Mouse (Mus musculus) urinary bladder, postnatal 36 days (tissue): ENCODE measurements at regions not wholly inside any gene's neighbourhood (a gene's known extent, or its start where the extent isn't known, plus 50 kb on each side); places are given as distances from the start of the nearest gene placed in this dataset.

Experiments used
- DNase-seq, 2 experiments: peaks; one replicate each; pipeline ENCODE4 v3.0.0; 2022; ENCODE audit warnings: low spot score in 2 of 2, mixed read lengths in 1 of 2

DNA sequence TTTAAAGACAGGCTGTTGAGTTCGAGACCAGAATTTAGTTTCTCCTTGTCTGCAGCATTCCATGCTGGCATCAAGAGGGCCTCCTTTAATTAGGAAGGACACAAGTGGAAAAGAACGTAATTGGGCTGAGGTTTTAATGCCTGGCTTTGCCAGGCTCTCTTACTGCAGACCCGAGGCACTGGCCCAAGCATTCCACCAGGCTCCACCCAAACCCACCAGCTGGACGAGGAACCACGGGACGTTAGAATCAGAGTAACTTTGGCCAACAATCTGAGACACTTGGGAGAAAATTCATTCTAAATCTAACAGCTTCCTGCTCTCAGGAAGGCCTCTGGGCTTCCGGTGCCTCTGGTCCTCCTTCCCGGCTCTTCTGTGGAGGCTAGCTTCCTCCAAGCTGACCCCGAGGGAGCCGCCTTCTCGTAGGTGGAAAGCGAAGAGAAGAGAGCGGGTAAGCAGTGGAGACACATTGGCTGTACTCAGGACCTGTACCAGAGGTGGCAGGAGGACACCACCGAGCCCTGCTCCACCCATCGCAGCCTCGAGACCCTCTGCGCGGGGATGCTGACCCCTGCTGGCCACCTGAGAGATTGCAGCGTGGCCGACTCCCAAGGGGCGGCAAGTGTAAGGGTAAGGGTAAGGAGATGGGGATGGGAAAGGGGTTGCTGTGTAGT lies 105.5 kb downstream of the Tmem17 start:
- peak; percentile 78 to 86 for DNase-seq

DNA sequence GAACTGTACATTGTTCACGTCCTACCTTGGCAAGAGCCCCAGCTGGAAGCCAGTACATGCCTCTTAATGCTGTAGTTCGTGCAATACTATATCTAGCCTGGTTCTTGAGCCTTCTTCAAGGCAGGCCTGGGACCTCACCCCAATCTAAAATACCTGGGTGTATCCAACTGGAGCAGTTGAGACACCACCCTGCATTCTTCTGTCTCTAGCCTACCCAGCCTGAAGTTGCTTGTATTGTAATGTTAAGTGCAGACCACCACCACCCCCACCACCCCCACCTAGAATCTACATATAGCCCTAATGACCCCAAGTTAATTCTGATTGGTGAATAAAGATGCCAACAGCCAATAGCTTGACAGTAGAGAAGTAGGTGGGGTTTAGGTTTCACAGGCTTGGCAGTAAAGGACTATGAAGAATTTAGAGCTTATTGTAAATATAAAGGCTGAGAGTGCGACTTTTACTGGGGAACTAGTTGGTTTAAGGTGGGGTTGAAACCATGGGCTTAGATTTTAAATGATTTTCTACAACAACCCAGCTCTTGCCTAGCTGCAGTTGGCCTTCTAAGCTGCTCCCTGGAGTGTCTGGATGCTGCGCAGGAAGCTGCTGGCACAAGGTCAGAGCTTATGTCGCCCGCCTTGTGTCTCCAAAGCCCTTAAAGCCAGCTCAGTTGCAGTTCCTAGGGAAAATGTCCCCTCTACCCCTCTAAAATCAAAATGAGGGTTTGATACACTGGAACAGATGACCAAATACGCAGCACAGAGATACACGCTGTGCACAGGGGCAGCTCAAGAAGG lies 109.2 kb downstream of the Tmem17 start:
- no peak for DNase-seq

DNA sequence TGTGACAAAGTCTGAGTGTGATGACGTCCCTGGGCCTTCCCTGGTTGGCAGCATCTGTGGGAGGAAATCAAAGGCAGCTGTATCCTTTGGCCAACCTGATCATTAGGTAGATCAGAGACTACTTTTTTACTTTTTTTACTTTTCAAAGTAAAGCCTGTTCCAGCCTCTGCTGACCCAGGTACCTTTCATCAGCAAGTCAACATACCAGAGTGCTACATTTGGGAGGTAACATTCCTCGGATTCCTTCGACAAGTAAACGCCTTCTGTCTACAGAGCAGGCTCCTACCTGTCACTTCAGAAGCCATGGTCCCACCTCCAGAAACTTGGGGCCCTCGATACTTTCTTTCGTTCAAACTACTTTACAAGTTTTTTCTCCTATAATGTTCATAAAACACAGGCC lies 110.0 kb downstream of the Tmem17 start:
- DNase-seq: no peak

- DNase-seq: no peak
These were observed 110.7 kb downstream of the Tmem17 start for GRCm38 (mm10) chr11:22622496-22622997.

- no peak for DNase-seq
These were observed 114.5 kb downstream of the Tmem17 start for GRCm38 (mm10) chr11:22626407-22626806.

DNA sequence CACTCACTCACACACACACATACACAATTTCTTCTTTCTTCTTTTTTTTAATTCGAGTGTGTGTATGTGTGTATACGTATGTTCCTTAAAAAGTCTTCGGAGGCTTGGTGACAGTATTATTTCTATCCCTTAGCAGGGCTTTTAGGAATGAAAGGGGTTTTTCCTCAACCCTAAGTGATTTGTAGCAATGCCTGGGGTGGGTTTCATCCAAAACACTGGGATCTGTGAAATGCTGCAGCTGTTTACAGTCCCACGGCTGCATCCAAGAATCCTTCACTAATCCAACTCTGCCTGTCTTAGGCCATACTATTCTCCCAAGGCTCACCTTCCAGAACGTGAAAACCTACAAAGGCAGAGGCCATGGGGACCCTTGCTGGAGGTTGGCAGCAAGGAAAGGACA lies 116.6 kb downstream of the Tmem17 start:
- DNase-seq: no peak

GRCm38 (mm10) chr11:22628979-22629378 lies 117.1 kb downstream of the Tmem17 start:
- DNase-seq: no peak

- peak; percentile 58 to 65 for DNase-seq
These were observed 117.7 kb downstream of the Tmem17 start for GRCm38 (mm10) chr11:22629581-22629980.

- no peak for DNase-seq
These were observed 118.1 kb downstream of the Tmem17 start for GRCm38 (mm10) chr11:22629991-22630390.

DNA sequence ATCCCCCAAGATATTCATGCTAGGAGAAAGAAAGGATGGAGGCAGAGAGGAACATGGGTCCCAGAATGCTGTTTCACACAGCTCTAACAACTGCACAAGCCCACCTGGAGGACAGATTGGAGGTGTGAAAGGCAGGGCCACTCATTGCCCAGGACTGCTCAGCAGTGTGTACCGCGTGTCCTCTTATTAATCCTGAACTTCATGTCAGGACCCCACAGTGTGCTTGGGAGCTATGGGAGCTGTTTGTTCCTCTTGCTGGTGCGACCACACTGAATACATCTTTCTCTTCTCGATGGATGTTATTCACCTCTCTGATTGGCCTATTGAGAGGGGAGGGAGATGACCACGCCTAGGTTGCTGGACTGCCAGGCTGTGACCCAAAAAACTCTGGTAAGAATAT lies 119.1 kb downstream of the Tmem17 start:
- no peak for DNase-seq

DNA sequence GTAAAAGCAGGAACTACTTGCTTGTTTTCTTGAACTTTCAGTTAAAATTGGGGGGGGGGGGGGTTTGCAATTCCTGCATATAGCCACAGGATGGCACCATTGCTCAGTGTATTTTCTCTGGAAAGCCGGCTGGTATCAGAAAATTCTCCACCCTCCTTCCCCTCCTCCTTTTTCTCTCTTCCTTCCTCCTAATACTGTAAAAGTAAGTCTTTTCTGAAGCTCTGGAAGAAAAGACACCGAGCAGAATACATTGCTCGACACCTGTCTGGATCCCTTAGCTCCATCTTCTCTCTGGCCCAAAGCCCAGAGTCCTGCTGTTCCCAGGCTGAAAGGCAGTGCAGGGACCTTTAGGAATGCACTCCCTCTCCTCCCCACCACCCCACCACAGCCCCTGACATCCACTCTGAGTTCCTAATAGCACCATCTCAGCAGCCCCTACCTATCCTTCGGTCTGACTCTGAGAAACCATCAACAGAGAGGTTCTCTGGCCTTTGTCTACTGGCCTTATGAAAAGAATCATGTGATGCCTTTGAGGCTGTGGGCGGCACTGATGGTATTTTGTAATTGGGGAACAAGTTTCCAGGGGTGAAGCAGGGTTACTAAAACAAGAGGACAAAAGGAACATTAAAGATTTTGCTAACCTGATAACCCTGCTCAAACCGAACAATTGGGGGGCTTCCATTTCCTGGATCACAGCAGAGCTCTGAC lies 119.9 kb downstream of the Tmem17 start:
- DNase-seq: no peak

GRCm38 (mm10) chr11:22632314-22632700 lies 120.4 kb downstream of the Tmem17 start:
- no peak for DNase-seq

DNA sequence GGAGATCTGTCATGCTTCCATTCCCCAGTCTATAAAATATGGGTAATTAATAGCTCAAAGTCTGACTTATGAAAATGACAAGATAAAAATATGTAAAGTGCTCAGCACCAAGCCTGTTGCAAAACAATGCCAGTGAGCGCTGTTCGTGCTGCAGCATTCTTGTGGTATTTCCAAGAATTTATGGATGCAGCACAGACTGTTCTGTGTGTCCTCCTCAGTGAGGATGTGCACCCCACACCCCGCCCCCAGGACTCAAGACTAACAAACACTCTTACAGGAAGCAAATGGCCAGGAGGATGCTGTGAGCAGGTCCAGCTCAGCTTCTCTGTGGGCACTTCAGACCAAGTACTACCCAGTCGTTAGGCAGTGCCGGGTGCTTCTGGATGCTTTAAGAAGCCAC lies 121.1 kb downstream of the Tmem17 start:
- DNase-seq: no peak

DNA sequence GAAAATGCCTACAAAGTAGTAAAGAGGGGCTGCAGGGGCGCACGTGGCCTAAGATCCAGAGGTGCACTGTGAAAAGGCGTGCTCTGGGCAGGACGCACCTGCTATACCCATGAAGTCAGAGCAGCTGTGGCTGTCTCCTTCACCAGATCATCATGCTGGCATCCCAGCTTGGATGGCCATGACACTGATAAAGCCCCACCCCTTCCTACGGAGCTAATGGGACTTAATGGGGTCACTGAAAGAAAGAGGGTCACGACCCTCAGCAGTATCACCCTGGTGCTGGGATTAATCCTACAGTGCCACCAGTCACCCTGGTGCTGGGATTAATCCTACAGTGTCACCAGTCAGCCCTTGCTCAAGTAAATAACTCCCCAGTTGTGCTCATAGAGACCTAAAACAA lies 122.1 kb downstream of the Tmem17 start:
- DNase-seq: no peak

DNA sequence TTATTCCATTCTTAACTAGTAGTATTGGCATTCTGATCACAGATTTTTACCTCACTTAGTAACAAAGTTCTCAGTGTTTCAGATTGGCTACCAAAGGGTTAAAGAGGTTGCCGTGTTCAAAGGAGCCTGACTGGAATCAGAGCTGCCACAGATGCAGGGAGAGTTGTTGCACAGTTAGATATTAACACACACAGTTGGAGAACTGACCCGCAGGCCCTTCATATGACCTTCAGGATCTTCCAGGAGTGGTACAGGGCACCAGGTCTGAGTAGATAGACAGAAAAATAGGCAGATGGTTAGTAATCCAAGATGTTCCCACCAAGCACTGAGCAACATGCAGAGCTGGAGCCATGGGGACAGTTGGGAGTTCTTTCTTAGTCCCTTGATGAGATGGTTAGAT lies 123.1 kb downstream of the Tmem17 start:
- DNase-seq: no peak

DNA sequence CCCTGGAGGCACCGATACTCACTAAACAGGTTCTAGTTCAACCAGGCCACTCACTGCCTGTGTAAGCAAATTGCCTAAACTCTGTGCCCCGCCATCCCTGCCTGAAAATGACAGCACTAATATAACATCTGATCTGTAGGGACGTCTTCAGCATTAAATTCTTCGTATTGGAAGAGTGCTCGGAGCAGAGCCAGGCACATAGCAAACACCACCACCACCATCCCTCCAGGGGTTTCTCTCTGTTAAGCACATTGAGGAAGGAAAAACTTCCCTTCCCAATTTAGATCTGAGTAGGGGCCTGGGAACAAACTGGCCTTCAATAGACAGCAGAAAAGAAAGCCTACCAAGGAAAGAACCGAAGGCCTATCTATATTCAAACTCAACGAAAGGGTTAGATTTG lies 124.4 kb downstream of the Tmem17 start:
- DNase-seq: no peak

DNA sequence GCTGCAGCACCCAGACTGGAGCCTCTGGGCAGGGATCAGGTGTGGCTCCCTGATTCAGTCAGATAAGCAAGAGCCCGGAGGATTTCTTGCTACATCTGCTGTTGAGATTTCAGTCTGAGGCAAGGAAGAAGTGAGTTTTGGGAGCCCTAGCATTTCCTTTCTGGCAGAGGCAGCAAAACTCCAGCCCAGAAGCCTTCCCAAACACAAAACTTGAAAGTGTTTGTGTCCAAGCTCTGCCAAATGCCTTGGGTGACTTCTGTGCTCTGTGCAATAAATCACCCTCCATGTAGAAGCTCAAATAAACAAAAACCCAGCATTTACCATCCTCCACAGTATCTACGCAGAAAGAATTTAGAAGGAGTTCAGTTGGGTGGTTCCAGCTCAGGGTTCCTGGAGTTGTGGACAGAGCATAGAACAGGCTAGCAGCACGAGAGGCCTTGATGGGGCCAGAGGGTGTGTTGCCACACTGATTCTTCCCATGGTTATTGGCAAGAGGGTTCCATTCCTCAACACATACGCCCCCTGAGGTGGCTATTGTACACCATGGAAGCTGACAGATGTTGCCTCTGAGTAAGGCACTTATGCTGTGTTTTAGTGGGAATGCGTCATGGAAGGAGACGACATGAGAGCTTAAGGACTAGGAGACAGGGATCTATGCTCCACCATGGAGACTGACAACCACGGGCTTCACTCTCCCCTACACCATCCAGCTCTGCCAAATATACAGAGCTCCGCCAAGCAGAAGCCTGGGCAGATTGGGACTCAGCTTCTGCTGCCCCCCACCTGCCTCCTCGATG lies 125.1 kb downstream of the Tmem17 start:
- no peak for DNase-seq

DNA sequence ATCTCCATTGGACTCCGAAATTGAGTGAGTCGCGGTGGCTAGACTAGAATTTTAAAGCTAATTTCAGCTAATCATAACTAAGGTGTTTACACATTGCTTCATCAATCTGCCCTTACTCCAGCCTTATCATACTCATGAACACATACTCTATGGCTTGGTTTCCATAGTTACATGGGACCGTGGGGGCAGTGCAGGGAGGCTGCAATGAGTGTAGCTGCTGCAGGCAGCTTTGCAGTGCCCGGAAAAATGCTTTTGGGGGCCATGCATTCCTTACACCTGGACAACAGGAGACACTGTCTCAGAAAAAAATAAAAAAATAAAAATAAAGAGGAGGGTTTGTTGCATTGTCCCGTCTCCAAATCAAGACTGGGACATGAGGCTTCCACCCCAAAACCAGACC lies 126.3 kb downstream of the Tmem17 start:
- DNase-seq: no peak

DNA sequence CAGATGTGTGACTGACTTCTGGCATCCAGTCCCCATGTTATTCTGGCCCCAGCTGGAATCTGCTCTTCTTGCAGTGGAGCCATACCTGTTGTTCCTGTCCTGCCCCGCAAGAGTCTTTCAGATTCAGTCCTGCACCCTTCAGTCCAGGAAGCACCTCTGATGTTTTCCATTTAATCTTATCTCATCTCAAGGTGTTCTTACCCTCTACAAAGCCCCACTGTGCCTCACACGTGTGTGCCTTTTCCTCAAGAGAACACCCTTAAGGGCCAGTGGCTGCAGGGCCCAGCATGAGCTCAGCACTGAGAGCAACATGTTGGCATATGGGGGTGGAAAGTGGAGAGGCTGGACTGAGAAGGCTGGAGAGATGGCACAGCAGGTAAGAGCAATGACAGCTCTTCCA lies 126.8 kb downstream of the Tmem17 start:
- no peak for DNase-seq

- no peak for DNase-seq
These were observed 128.6 kb downstream of the Tmem17 start for GRCm38 (mm10) chr11:22640371-22640990.

DNA sequence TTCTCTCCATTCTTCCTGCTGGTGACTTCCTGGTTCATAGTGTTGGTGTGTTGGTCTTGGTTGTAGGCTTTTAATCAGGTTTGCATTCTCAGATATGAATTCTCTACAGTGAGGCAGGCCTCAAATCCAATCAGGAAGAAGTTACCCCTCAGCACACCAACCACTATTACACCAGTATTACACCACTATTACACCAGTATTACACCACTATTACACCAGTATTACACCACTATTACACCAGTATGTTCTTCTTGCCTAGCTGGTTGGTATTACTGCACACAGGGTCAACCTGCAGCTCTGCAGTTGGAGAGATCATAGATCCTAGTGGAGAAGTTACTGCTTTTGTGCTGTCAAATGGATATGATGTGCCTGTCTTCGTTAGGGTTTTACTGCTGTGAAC lies 129.6 kb downstream of the Tmem17 start:
- no peak for DNase-seq
